Mouse (Mus musculus): ENCODE data around the gene C5ar1. TPM values are rescaled to one million over a fixed set of nuclear protein-coding genes. Genes with fewer than 3 reads are reported as not detected.
"Not testable (repeated sequence)": the region's sequence is repeated elsewhere in the genome, so short reads cannot be mapped to it uniquely, and the experiment has no call there.

C5ar1 gene
- total RNA-seq, 2 experiments from 2014 or later = 1.3 to 1.7 TPM

- TF ChIP-seq CTCF (IDR thresholded peaks at IDR 0.05) = no peak
- Histone ChIP-seq H3K27ac (peak within 1 kb of the TSS; percentile 89), H3K4me3 (peak within 1 kb of the TSS; percentile 86)
- intact Hi-C loops (cut with DNase I) = no loop called here
- peak; percentile 64 to 84 for DNase-seq (ENCODE audit: extremely low spot score in 1 of 2, low spot score in 2 of 2)
Measured at GRCm38 (mm10) chr7:16273081-16273765, 13.9 kb upstream of the C5ar1 start, which contains the start of gene Inafm1. Gene Inafm1, minus strand, starts transcription at chr7:16273617.

- TF ChIP-seq CTCF (IDR thresholded peaks at IDR 0.05) = peak; percentile 26
- peak overlapping the region; percentile 89 for H3K27ac ChIP-seq
- DNase-seq (ENCODE audit: extremely low spot score in 1 of 2, low spot score in 2 of 2) = peak; percentile 67 to 80
- H3K4me3 ChIP-seq = peak overlapping the region; percentile 86
- intact Hi-C loops (cut with DNase I) = no loop called here
Measured at GRCm38 (mm10) chr7:16272681-16273080, 13.3 kb upstream of the C5ar1 start.

- intact Hi-C loops (cut with DNase I) = no loop called here
- no peak overlapping the region; the same call in 1 of the 2 replicates for H3K27ac ChIP-seq
- no peak overlapping the region for H3K4me3 ChIP-seq
- DNase-seq (ENCODE audit: extremely low spot score in 1 of 2, low spot score in 2 of 2) = no peak
- no peak for TF ChIP-seq CTCF (IDR thresholded peaks at IDR 0.05)
Measured at GRCm38 (mm10) chr7:16271139-16271538, 11.8 kb upstream of the C5ar1 start.

GRCm38 (mm10) chr7:16266593-16266992, 7.3 kb upstream of the C5ar1 start:
- not testable (repeated sequence) for H3K27ac ChIP-seq; DNase-seq (ENCODE audit: extremely low spot score in 1 of 2, low spot score in 2 of 2); H3K4me3 ChIP-seq
- intact Hi-C loops (cut with DNase I) = loop anchor here (10.0 kb wide), 1 partner anchor 172 kb away; the partner anchor contains the start of gene Napa

GRCm38 (mm10) chr7:16265856-16266255, 6.5 kb upstream of the C5ar1 start:
- TF ChIP-seq CTCF (IDR thresholded peaks at IDR 0.05) = no peak
- intact Hi-C loops (cut with DNase I) = loop anchor here (10.0 kb wide), 1 partner anchor 171 kb away; the partner anchor contains the start of gene Napa
- DNase-seq (ENCODE audit: extremely low spot score in 1 of 2, low spot score in 2 of 2) = no peak
- no peak overlapping the region for H3K4me3 ChIP-seq
- H3K27ac ChIP-seq = no peak overlapping the region

- intact Hi-C loops (cut with DNase I) = loop anchor here (1.0 to 10.0 kb wide), 2 partner anchors 72 to 169 kb away; partner anchors contain the start of gene Napa
- TF ChIP-seq CTCF (IDR thresholded peaks at IDR 0.05) = no peak
Measured at GRCm38 (mm10) chr7:16263843-16264242, 4.5 kb upstream of the C5ar1 start.

GRCm38 (mm10) chr7:16263015-16263787, 3.9 kb upstream of the C5ar1 start:
- no peak overlapping the region for H3K27ac ChIP-seq
- peak; percentile 69 to 77 for DNase-seq (ENCODE audit: extremely low spot score in 1 of 2, low spot score in 2 of 2)
- intact Hi-C loops (cut with DNase I) = loop anchor here (1.0 to 10.0 kb wide), 2 partner anchors 71 to 168 kb away; partner anchors contain the start of gene Napa
- peak; percentile 68 for TF ChIP-seq CTCF (IDR thresholded peaks at IDR 0.05)
- no peak overlapping the region for H3K4me3 ChIP-seq

More at GRCm38 (mm10) chr7:16263843-16264242, 4.5 kb upstream of the C5ar1 start:
- Histone ChIP-seq H3K4me3 (no peak overlapping the region), H3K27ac (no peak overlapping the region)
- no peak for DNase-seq (ENCODE audit: extremely low spot score in 1 of 2, low spot score in 2 of 2)

GRCm38 (mm10) chr7:16261097-16261496, 1.8 kb upstream of the C5ar1 start:
- intact Hi-C loops (cut with DNase I) = loop anchor here (10.0 kb wide), 1 partner anchor 166 kb away; the partner anchor contains the start of gene Napa
- no peak for TF ChIP-seq CTCF (IDR thresholded peaks at IDR 0.05)
- Histone ChIP-seq H3K27ac (no peak overlapping the region), H3K4me3 (no peak overlapping the region)
- DNase-seq (ENCODE audit: extremely low spot score in 1 of 2, low spot score in 2 of 2) = no peak

GRCm38 (mm10) chr7:16257830-16258229, 1.5 kb downstream of the C5ar1 start:
- no peak for TF ChIP-seq CTCF (IDR thresholded peaks at IDR 0.05)
- intact Hi-C loops (cut with DNase I) = no loop called here
- no peak for DNase-seq (ENCODE audit: extremely low spot score in 1 of 2, low spot score in 2 of 2)
- H3K27ac ChIP-seq = no peak overlapping the region
- H3K4me3 ChIP-seq = no peak overlapping the region

- H3K4me3 ChIP-seq; H3K27ac ChIP-seq; intact Hi-C loops (cut with DNase I); DNase-seq (ENCODE audit: extremely low spot score in 1 of 2, low spot score in 2 of 2): not testable (repeated sequence)
Measured at GRCm38 (mm10) chr7:16255963-16256362, 3.4 kb downstream of the C5ar1 start.

- H3K4me3 ChIP-seq = no peak overlapping the region
- TF ChIP-seq CTCF (IDR thresholded peaks at IDR 0.05) = no peak
- no peak overlapping the region for H3K27ac ChIP-seq
- intact Hi-C loops (cut with DNase I) = no loop called here
- no peak for DNase-seq (ENCODE audit: extremely low spot score in 1 of 2, low spot score in 2 of 2)
Measured at GRCm38 (mm10) chr7:16254195-16254594, 5.1 kb downstream of the C5ar1 start.

GRCm38 (mm10) chr7:16250687-16251086, 8.7 kb downstream of the C5ar1 start:
- Histone ChIP-seq H3K4me3 (no peak overlapping the region), H3K27ac (no peak overlapping the region)
- no peak for TF ChIP-seq CTCF (IDR thresholded peaks at IDR 0.05)
- intact Hi-C loops (cut with DNase I) = no loop called here
- no peak for DNase-seq (ENCODE audit: extremely low spot score in 1 of 2, low spot score in 2 of 2)

Data from left cerebral cortex, adult 2 months (tissue).